ENCODE assay signal across 9 mouse cellular contexts in the genomic region with DNA sequence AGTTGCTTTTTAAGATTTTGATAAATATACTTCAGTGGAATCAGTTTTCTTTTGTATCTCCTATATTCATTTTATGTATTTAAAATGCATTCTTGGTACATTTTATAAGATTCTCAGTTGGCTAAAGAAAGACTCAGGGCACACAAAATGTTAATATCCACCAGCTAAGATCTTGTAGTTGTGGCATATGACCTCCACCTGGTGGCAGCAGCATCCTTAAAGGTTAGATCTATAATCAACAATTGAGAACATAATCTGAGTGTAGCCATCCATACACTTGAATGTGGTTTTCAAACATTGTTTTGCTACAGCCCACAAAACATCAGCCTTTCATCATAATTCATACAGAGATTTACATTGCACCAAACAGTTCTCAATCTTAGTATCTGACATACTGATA.
A peak's percentile ranks its signal among the peaks of the same experiment; 100 is the strongest.
DNase-seq lines count a peak whose midpoint lies in the region; ATAC-seq and TF ChIP-seq lines count a peak whose summit lies in the region.
"Had no signal": no experiment of that assay in that cellular context is flagged by ENCODE, and none has a peak within 500 bp of the region (broad histone marks: within the 10 kb centered on the region; RNA-seq: fewer than 3 reads in every experiment).

No protein-coding gene starts in this region.

- no peak for ATAC-seq in forebrain, postnatal 0 days
- ATAC-seq in forebrain, embryonic 11.5 days (replicated peaks; ENCODE audit: low FRiP score), result no peak
- ATAC-seq in megakaryocyte-erythroid progenitor cell, adult 5-6 weeks (replicated peaks; ENCODE audit: low FRiP score, low TSS enrichment, poor library complexity, severe bottlenecking), result 0 out of 2 replicates have a peak, but pooled peaks have one; percentile 37

- intact Hi-C loops in gastrocnemius, postnatal 14 days (cut with DNase I; ENCODE audit: low total_unique reads), result loop anchor here (10.0 kb wide), 1 partner anchor 118 kb away; the partner anchor contains the start of gene Jag1

- no peak for TF ChIP-seq POLR2A in lung, adult 2 months (IDR thresholded peaks at IDR 0.05; ENCODE audit: borderline replicate concordance, extremely low read depth, low read depth, low read length)

- peak; percentile 51 for TF ChIP-seq CTCF in forebrain, postnatal 0 days (IDR thresholded peaks at IDR 0.05; ENCODE audit: low read depth)
- TF ChIP-seq CTCF in lung, adult 2 months (IDR thresholded peaks at IDR 0.05; ENCODE audit: insufficient read depth, low read length), result no peak

- H3K9ac ChIP-seq in forebrain, postnatal 0 days, result no peak overlapping the region
- H3K9ac ChIP-seq in forebrain, embryonic 11.5 days (ENCODE audit: low read length), result no peak overlapping the region
- H3K9ac ChIP-seq: embryonic facial prominence, embryonic 13.5 days had no signal

- peak; percentile 23 for DNase-seq in forebrain, postnatal 0 days
- DNase-seq in forebrain, embryonic 11.5 days (ENCODE audit: low spot score), result no peak
- peak; percentile 12 to 31 for DNase-seq in lung, adult 18-20 months
- no peak for DNase-seq in lung, adult 2 months
- DNase-seq in gastrocnemius, postnatal 14 days, result peak; percentile 20
- DNase-seq in thymus, postnatal 36 days, result no peak
- no peak for DNase-seq in testis, postnatal 14 days (ENCODE audit: low spot score)

- H3K36me3 ChIP-seq in forebrain, postnatal 0 days (ENCODE audit: insufficient read depth), result no peaks in the 10 kb centered on the region
- no peaks in the 10 kb centered on the region for H3K36me3 ChIP-seq in forebrain, embryonic 11.5 days (ENCODE audit: control insufficient read depth, insufficient read depth, low read length)
- H3K36me3 ChIP-seq: embryonic facial prominence, embryonic 13.5 days had no signal

- no peak overlapping the region for H3K27ac ChIP-seq in forebrain, postnatal 0 days (ENCODE audit: low read depth, low read length)
- no peak overlapping the region for H3K27ac ChIP-seq in forebrain, embryonic 11.5 days (ENCODE audit: low read depth, low read length)
- H3K27ac ChIP-seq: embryonic facial prominence, embryonic 13.5 days had no signal

- H3K4me3 ChIP-seq in forebrain, postnatal 0 days (ENCODE audit: low read depth, low read length), result no peak overlapping the region
- no peak overlapping the region for H3K4me3 ChIP-seq in forebrain, embryonic 11.5 days (ENCODE audit: low read depth, low read length)
- no peak overlapping the region for H3K4me3 ChIP-seq in lung, adult 2 months (replicated peaks; ENCODE audit: extremely low read depth, low read depth, low read length)
- H3K4me3 ChIP-seq: embryonic facial prominence, embryonic 13.5 days had no signal

- no peaks in the 10 kb centered on the region for H3K27me3 ChIP-seq in forebrain, postnatal 0 days (ENCODE audit: insufficient read depth, low read length)
- no peaks in the 10 kb centered on the region for H3K27me3 ChIP-seq in forebrain, embryonic 11.5 days (ENCODE audit: control insufficient read depth, insufficient read depth, low read length)
- H3K27me3 ChIP-seq: embryonic facial prominence, embryonic 13.5 days had no signal

- H3K4me2 ChIP-seq in forebrain, postnatal 0 days (ENCODE audit: low read depth), result no peak overlapping the region
- no peak overlapping the region for H3K4me2 ChIP-seq in forebrain, embryonic 11.5 days (ENCODE audit: low read depth, low read length, severe bottlenecking)
- H3K4me2 ChIP-seq: embryonic facial prominence, embryonic 13.5 days had no signal

- H3K4me1 ChIP-seq in forebrain, postnatal 0 days (ENCODE audit: insufficient read depth), result no peaks in the 10 kb centered on the region
- no peaks in the 10 kb centered on the region for H3K4me1 ChIP-seq in forebrain, embryonic 11.5 days (replicated peaks; ENCODE audit: control insufficient read depth, insufficient read depth, low read length)
- no peaks in the 10 kb centered on the region for H3K4me1 ChIP-seq in lung, adult 2 months (ENCODE audit: control insufficient read depth, insufficient read depth, low read length)

- H3K9me3 ChIP-seq in forebrain, postnatal 0 days (ENCODE audit: low read length), result no peaks in the 10 kb centered on the region
- H3K9me3 ChIP-seq in forebrain, embryonic 11.5 days (ENCODE audit: control insufficient read depth, low read length), result no peaks in the 10 kb centered on the region
- H3K9me3 ChIP-seq: embryonic facial prominence, embryonic 13.5 days had no signal

Comparison
In these comparisons a context has a peak if more than half of its experiments do, and no peak if none do; other contexts are left out.
1. DNase-seq: peak in forebrain, postnatal 0 days (single experiment), lung, adult 18-20 months (2 of 2) and gastrocnemius, postnatal 14 days (single experiment); none in forebrain, embryonic 11.5 days (single experiment), lung, adult 2 months (single experiment), thymus, postnatal 36 days (0 of 2) and testis, postnatal 14 days (single experiment).